Mouse (Mus musculus) lung, adult 2 months (tissue): ENCODE data around the gene Arhgap10.

Source experiments
- CTCF ChIP-seq: fragments of 200-500 bp; IDR thresholded peaks from 2 replicates; pipeline ENCODE4 v1.5.1; 2011; ENCODE audit warnings: mild to moderate bottlenecking, low read length, control low read depth; ENCODE audit not compliant: insufficient read depth
- POLR2A ChIP-seq: fragments of 200-500 bp; IDR thresholded peaks from 2 replicates; pipeline ENCODE4 v1.6.1; 2011; ENCODE audit warnings: low read depth, mild to moderate bottlenecking, control low read depth, low read length, borderline replicate concordance; ENCODE audit errors: extremely low read depth

GRCm38 (mm10) chr8:77292649-77293048 lies 225.1 kb downstream of the Arhgap10 start:
- TF ChIP-seq CTCF (no peak), POLR2A (no peak)
